Mouse (Mus musculus) hindbrain, postnatal 0 days (tissue): Measurements from ENCODE around the gene Gm3739. TPM values are rescaled to one million over a fixed set of nuclear protein-coding genes. Genes with fewer than 3 reads are reported as not detected.
"Not testable (repeated sequence)": the region's sequence is repeated elsewhere in the genome, so short reads cannot be mapped to it uniquely, and the experiment has no call there.

ENCODE experiments used
- ATAC-seq: fragments of 200-750 bp; cut with Nextera tagmentation; 2 replicates; pipeline ENCODE4 v1.8.0; 2017; ENCODE audit warnings: mild to moderate bottlenecking, moderate TSS enrichment, moderate library complexity
- DNase-seq: peaks from one replicate; pipeline ENCODE4 v3.0.0-alpha.2; 2015; ENCODE audit warnings: low spot score
- H3K27ac ChIP-seq: fragments of 300-500 bp; sonication (generic); 2 replicates; pipeline ENCODE4 v1.5.1; 2014; ENCODE audit warnings: mild to moderate bottlenecking
- H3K27me3 ChIP-seq: fragments of 300-500 bp; sonication (generic); 2 replicates; pipeline ENCODE4 v1.6.1; 2014; ENCODE audit warnings: low read length, mixed read lengths; ENCODE audit not compliant: insufficient read depth
- H3K36me3 ChIP-seq: fragments of 300-500 bp; sonication (generic); 2 replicates; pipeline ENCODE4 v1.6.1; 2014; ENCODE audit warnings: low read length, mixed read lengths; ENCODE audit not compliant: insufficient read depth
- H3K4me1 ChIP-seq: fragments of 300-500 bp; sonication (generic); 2 replicates; pipeline ENCODE4 v1.6.1; 2014; ENCODE audit warnings: antibody characterized with exemption, low read length, mixed read lengths; ENCODE audit not compliant: insufficient read depth
- H3K4me2 ChIP-seq: fragments of 300-500 bp; sonication (generic); 2 replicates; pipeline ENCODE4 v1.6.1; 2014; ENCODE audit warnings: low read depth, mild to moderate bottlenecking, low read length, moderate library complexity, mixed read lengths
- H3K4me3 ChIP-seq: fragments of 300-500 bp; sonication (generic); 2 replicates; pipeline ENCODE4 v1.5.1; 2014; ENCODE audit warnings: low read length
- H3K9ac ChIP-seq: fragments of 300-500 bp; sonication (generic); replicated peaks from 2 replicates; pipeline ENCODE4 v1.6.1; 2014; ENCODE audit warnings: mild to moderate bottlenecking, low read length, moderate library complexity, mixed read lengths
- H3K9me3 ChIP-seq: fragments of 300-500 bp; sonication (generic); 2 replicates; pipeline ENCODE4 v1.6.1; 2016; ENCODE audit warnings: low read length, mixed read lengths
- CTCF ChIP-seq: IDR thresholded peaks from 2 replicates; pipeline ENCODE4 v1.5.1; 2016; ENCODE audit warnings: antibody characterized with exemption, control low read depth, low read depth
- whole genome bisulfite sequencing: fragments of 180-500 bp; shearing (Covaris S2); extraction: QIAGEN DNeasy Blood & Tissue Kit; methylation state at CpG from one replicate; pipeline ENCODE4 v1.1.7; 2014; 5-methylcytosine and 5-hydroxymethylcytosine counted together
- polyA plus RNA-seq: library from polyadenylated mRNA; unstranded; fragments of >200 nt; fragmentation: Nextera tagmentation; extraction: Ambion mirVana; gene quantifications from 2 replicates; pipeline ENCODE4 v1.2.1, GENCODE M21; 2015
- total RNA-seq: library from RNA; depleted of rRNA; stranded (reverse); fragments of >200 nt; gene quantifications from 2 replicates; pipeline ENCODE4 v1.2.3, GENCODE M21; 2014; rRNA removed

Gm3739 gene
- total RNA-seq (5.6 and 6.0 TPM in 2 replicates), polyA plus RNA-seq (7.4 and 8.4 TPM in 2 replicates)

- not testable (repeated sequence) for DNase-seq, H3K9me3 ChIP-seq, ATAC-seq, H3K4me1 ChIP-seq, H3K36me3 ChIP-seq, H3K27me3 ChIP-seq
- WGBS, result 0% methylated on average over 2 of the region's 35 CpGs
- Histone ChIP-seq H3K4me2 (peak within 1 kb of the TSS; percentile 51), H3K9ac (peak within 1 kb of the TSS; percentile 56), H3K4me3 (peak within 1 kb of the TSS; percentile 44), H3K27ac (peak within 1 kb of the TSS; percentile 74)
Measured at GRCm38 (mm10) chr14:7314661-7315060, at the start of gene Gm3739. Gene Gm3739 (minus strand): TSS chr14:7315049.

DNA sequence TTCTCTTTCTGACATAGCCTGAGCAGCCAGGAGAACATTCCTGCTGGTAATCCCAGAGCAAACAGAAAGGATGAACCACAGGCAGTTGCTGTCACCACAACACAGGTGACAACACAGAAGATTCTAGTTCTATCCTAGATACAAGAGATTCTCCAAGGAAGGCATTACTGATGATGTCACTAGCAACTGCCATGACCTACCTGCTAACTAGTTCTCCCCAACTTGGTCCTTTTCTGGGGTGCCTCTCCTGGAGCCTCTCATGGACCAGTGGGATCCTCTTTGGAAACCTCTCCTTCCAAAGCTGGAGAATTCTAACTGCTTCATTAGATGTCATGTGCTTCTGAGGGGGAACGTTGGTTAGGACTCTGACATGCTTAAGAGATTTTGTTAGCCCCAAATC lies 17.4 kb upstream of the Gm3739 start, which contains the start of gene Gm5797:
Gm5797 (minus strand) TSS at position 101 of the 400 bp plus-strand sequence.
- not testable (repeated sequence) for H3K4me1 ChIP-seq, H3K4me3 ChIP-seq, H3K9ac ChIP-seq, H3K27ac ChIP-seq, H3K4me2 ChIP-seq, ATAC-seq, H3K9me3 ChIP-seq, H3K27me3 ChIP-seq, H3K36me3 ChIP-seq, DNase-seq
- no CpG with 5 or more reads among the region's 1 CpGs for WGBS

DNA sequence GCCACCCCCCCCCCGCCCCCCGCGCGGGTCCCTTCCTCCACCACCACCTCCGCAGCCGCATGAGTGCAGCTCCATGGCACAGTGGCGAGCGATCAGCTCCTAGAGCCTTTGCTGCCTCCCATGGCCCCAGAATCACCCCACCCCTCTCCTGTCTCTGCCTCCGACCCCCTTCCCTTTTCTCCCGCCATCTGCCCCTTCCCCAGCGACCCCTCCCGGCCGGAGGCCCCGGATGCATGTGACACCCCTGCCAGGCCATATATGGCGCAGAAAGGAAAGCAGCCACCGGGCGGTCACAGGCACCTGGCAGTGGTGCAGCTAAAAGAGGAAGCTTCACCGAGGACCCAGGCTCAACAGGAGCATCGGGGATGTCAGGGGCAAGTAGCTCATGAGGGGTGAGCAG lies 244 bp upstream of the Gm3739 start:
- not testable (repeated sequence) for ATAC-seq
- TF ChIP-seq CTCF, result peak; percentile 30; the same call in 1 of the 2 replicates

DNA sequence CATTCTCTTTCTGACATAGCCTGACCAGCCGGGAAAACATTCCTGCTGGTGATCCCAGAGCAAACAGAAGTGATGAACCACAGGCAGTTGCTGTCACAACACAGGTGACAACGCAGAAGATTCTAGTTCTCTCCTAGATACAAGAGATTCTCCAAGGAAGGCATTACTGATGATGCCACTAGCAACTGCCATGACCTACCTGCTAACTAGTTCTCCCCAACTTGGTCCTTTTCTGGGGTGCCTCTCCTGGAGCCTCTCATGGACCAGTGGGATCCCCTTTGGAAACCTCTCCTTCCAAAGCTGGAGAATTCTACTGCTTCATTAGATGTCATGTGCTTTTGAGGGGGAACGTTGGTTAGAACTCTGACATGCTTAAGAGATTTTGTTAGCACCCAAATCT lies 50.2 kb downstream of the Gm3739 start, which contains the start of gene Gm3727:
Gm3727 (minus strand) TSS at position 101 of the 400 bp plus-strand sequence.
- WGBS, result 78% methylated on average over 3 of the region's 3 CpGs
- not testable (repeated sequence) for H3K4me1 ChIP-seq, H3K9me3 ChIP-seq, DNase-seq, H3K4me2 ChIP-seq, H3K27me3 ChIP-seq, H3K4me3 ChIP-seq, H3K27ac ChIP-seq, H3K36me3 ChIP-seq, H3K9ac ChIP-seq, ATAC-seq

More for the DNA sequence above, 244 bp upstream of the Gm3739 start:
- Histone ChIP-seq H3K9ac (peak overlapping the region; percentile 56), H3K4me3 (peak overlapping the region; percentile 44), H3K4me2 (peak overlapping the region; percentile 51), H3K27ac (peak overlapping the region; percentile 74)
- H3K4me1 ChIP-seq, H3K27me3 ChIP-seq, H3K36me3 ChIP-seq, H3K9me3 ChIP-seq: not testable (repeated sequence)
- WGBS, result under 1% methylated on average over 15 of the region's 19 CpGs
- peak; percentile 67 for DNase-seq

Other genes starting within 250 kb of the Gm3739 start
- 5.1 and 5.2 TPM in 2 replicates for gene Gm3696, start 214.4 kb downstream of the Gm3739 start, total RNA-seq
- 5.5 and 7.1 TPM in 2 replicates for gene Gm3696, start 214.4 kb downstream of the Gm3739 start, polyA plus RNA-seq
- gene Gm6676, start 189.6 kb downstream of the Gm3739 start, total RNA-seq, result not detected in 2 replicates
- not detected in 2 replicates for gene Gm6676, start 189.6 kb downstream of the Gm3739 start, polyA plus RNA-seq
- 4.6 and 5.0 TPM in 2 replicates for gene Gm3512, start 140.5 kb downstream of the Gm3739 start, total RNA-seq
- 7.8 and 9.2 TPM in 2 replicates for gene Gm3512, start 140.5 kb downstream of the Gm3739 start, polyA plus RNA-seq
- gene Gm16434, start 120.5 kb downstream of the Gm3739 start, total RNA-seq, result not detected in 2 replicates
- not detected in 2 replicates for gene Gm16434, start 120.5 kb downstream of the Gm3739 start, polyA plus RNA-seq
- not detected in 2 replicates for gene Gm3727, start 50.3 kb downstream of the Gm3739 start, total RNA-seq
- not detected in 2 replicates for gene Gm3727, start 50.3 kb downstream of the Gm3739 start, polyA plus RNA-seq
- not detected in 2 replicates for gene Gm5797, start 17.3 kb upstream of the Gm3739 start, total RNA-seq
- gene Gm5797, start 17.3 kb upstream of the Gm3739 start, polyA plus RNA-seq, result not detected in 2 replicates
- gene Gm8374, start 50.1 kb upstream of the Gm3739 start, total RNA-seq, result not detected in 2 replicates
- gene Gm8374, start 50.1 kb upstream of the Gm3739 start, polyA plus RNA-seq, result not detected in 2 replicates
- gene Gm3755, start 135.9 kb upstream of the Gm3739 start, total RNA-seq, result not detected in 2 replicates
- not detected in 2 replicates for gene Gm3755, start 135.9 kb upstream of the Gm3739 start, polyA plus RNA-seq
- gene Gm3752, start 168.7 kb upstream of the Gm3739 start, total RNA-seq, result 8.2 TPM in 2 replicates
- gene Gm3752, start 168.7 kb upstream of the Gm3739 start, polyA plus RNA-seq, result 12.4 and 17.0 TPM in 2 replicates